Mouse (Mus musculus) stomach, embryonic 15.5 days (tissue): ENCODE data around the gene Zfp366. TPM values are rescaled to one million over a fixed set of nuclear protein-coding genes. Genes with fewer than 3 reads are reported as not detected.

Source experiments
- ATAC-seq: fragments of 200-750 bp; cut with Nextera tagmentation; 2 replicates; pipeline ENCODE4 v1.8.0; 2017; ENCODE audit warnings: low read depth, moderate number of reproducible peaks, moderate TSS enrichment; ENCODE audit not compliant: insufficient read depth, low FRiP score
- H3K27ac ChIP-seq: fragments of 300-500 bp; sonication (generic); 2 replicates; pipeline ENCODE4 v1.5.1; 2015; ENCODE audit warnings: mild to moderate bottlenecking, inconsistent platforms
- H3K27me3 ChIP-seq: fragments of 300-500 bp; sonication (generic); replicated peaks from 2 replicates; pipeline ENCODE4 v1.6.1; 2015; ENCODE audit warnings: inconsistent platforms
- H3K36me3 ChIP-seq: fragments of 300-500 bp; sonication (generic); 2 replicates; pipeline ENCODE4 v1.6.1; 2015; ENCODE audit warnings: inconsistent platforms
- H3K4me1 ChIP-seq: fragments of 300-500 bp; sonication (generic); 2 replicates; pipeline ENCODE4 v1.6.1; 2015; ENCODE audit warnings: inconsistent platforms
- H3K4me2 ChIP-seq: fragments of 300-500 bp; sonication (generic); 2 replicates; pipeline ENCODE4 v1.6.1; 2015; ENCODE audit warnings: mild to moderate bottlenecking, inconsistent platforms
- H3K4me3 ChIP-seq: fragments of 300-500 bp; sonication (generic); replicated peaks from 2 replicates; pipeline ENCODE4 v1.5.1; 2015; ENCODE audit warnings: inconsistent platforms
- H3K9ac ChIP-seq: fragments of 300-500 bp; sonication (generic); 2 replicates; pipeline ENCODE4 v1.6.1; 2015; ENCODE audit warnings: inconsistent platforms
- H3K9me3 ChIP-seq: fragments of 300-500 bp; sonication (generic); 2 replicates; pipeline ENCODE4 v1.6.1; 2016; ENCODE audit warnings: inconsistent platforms
- WGBS: fragments of 180-500 bp; shearing (Covaris S2); methylation state at CpG from one replicate; pipeline ENCODE4 v1.1.7; 2015; 5-methylcytosine and 5-hydroxymethylcytosine counted together
- polyA plus RNA-seq: library from polyadenylated mRNA; unstranded; fragments of >200 nt; fragmentation: Nextera tagmentation; extraction: Ambion mirVana; gene quantifications from 2 replicates; pipeline ENCODE4 v1.2.1, GENCODE M21; 2015

Gene Zfp366
- polyA plus RNA-seq, 1 experiment from 2014 or later, result 0.57 TPM

- no peak for ATAC-seq
- Histone ChIP-seq H3K4me1 (no peaks in the 10 kb centered on the region), H3K9me3 (no peaks in the 10 kb centered on the region), H3K27ac (no peak overlapping the region), H3K36me3 (no peaks in the 10 kb centered on the region), H3K27me3 (no peaks in the 10 kb centered on the region), H3K4me2 (no peak overlapping the region), H3K9ac (no peak overlapping the region), H3K4me3 (no peak overlapping the region)
- WGBS, result 62% methylated on average over 3 of the region's 3 CpGs
Measured at GRCm38 (mm10) chr13:99244896-99245295, 60.3 kb downstream of the Zfp366 start.

GRCm38 (mm10) chr13:99245916-99246460 is 61.4 kb downstream of the Zfp366 start:
- no peak for ATAC-seq
- H3K4me3 ChIP-seq, result no peak overlapping the region
- H3K27ac ChIP-seq, result no peak overlapping the region
- no peaks in the 10 kb centered on the region for H3K4me1 ChIP-seq
- no peaks in the 10 kb centered on the region for H3K9me3 ChIP-seq
- H3K4me2 ChIP-seq, result no peak overlapping the region
- H3K27me3 ChIP-seq, result no peaks in the 10 kb centered on the region
- H3K36me3 ChIP-seq, result no peaks in the 10 kb centered on the region
- H3K9ac ChIP-seq, result no peak overlapping the region
- WGBS, result 79% methylated on average over 21 of the region's 21 CpGs

- Histone ChIP-seq H3K4me2 (no peak overlapping the region), H3K4me1 (no peaks in the 10 kb centered on the region), H3K27me3 (no peaks in the 10 kb centered on the region), H3K9ac (no peak overlapping the region), H3K9me3 (no peaks in the 10 kb centered on the region), H3K36me3 (no peaks in the 10 kb centered on the region), H3K4me3 (no peak overlapping the region), H3K27ac (no peak overlapping the region)
- no peak for ATAC-seq
- 93% methylated on average over 2 of the region's 2 CpGs for WGBS
Measured at GRCm38 (mm10) chr13:99250806-99251205, 66.2 kb downstream of the Zfp366 start.

- Histone ChIP-seq H3K4me3 (no peak overlapping the region), H3K36me3 (no peaks in the 10 kb centered on the region), H3K27me3 (no peaks in the 10 kb centered on the region), H3K4me2 (no peak overlapping the region), H3K9me3 (no peaks in the 10 kb centered on the region), H3K9ac (no peak overlapping the region), H3K27ac (no peak overlapping the region), H3K4me1 (no peaks in the 10 kb centered on the region)
- no peak for ATAC-seq
Measured at GRCm38 (mm10) chr13:99254215-99254614, 69.6 kb downstream of the Zfp366 start.

GRCm38 (mm10) chr13:99254781-99255180 is 70.2 kb downstream of the Zfp366 start:
- Histone ChIP-seq H3K36me3 (no peaks in the 10 kb centered on the region), H3K9me3 (no peaks in the 10 kb centered on the region), H3K9ac (no peak overlapping the region), H3K4me1 (no peaks in the 10 kb centered on the region), H3K4me3 (no peak overlapping the region), H3K4me2 (no peak overlapping the region), H3K27ac (no peak overlapping the region), H3K27me3 (no peaks in the 10 kb centered on the region)
- WGBS, result 30% methylated on average over 3 of the region's 3 CpGs
- no peak for ATAC-seq

- H3K27me3 ChIP-seq, result no peaks in the 10 kb centered on the region
- 84% methylated on average over 4 of the region's 4 CpGs for WGBS
- no peak overlapping the region for H3K27ac ChIP-seq
Measured at GRCm38 (mm10) chr13:99256916-99257315, 72.3 kb downstream of the Zfp366 start.

GRCm38 (mm10) chr13:99258677-99259076 is 74.1 kb downstream of the Zfp366 start:
- Histone ChIP-seq H3K4me3 (no peak overlapping the region), H3K36me3 (no peaks in the 10 kb centered on the region), H3K9me3 (no peaks in the 10 kb centered on the region), H3K4me1 (no peaks in the 10 kb centered on the region), H3K27ac (no peak overlapping the region), H3K4me2 (no peak overlapping the region), H3K27me3 (no peaks in the 10 kb centered on the region), H3K9ac (no peak overlapping the region)
- WGBS, result 90% methylated on average over 3 of the region's 3 CpGs
- ATAC-seq, result no peak

More at GRCm38 (mm10) chr13:99256916-99257315, 72.3 kb downstream of the Zfp366 start:
- H3K4me1 ChIP-seq, result no peaks in the 10 kb centered on the region
- H3K9me3 ChIP-seq, result no peaks in the 10 kb centered on the region
- no peak overlapping the region for H3K9ac ChIP-seq
- H3K4me2 ChIP-seq, result no peak overlapping the region
- no peak overlapping the region for H3K4me3 ChIP-seq
- H3K36me3 ChIP-seq, result no peaks in the 10 kb centered on the region
- ATAC-seq, result no peak

- no peak for ATAC-seq
- no peak overlapping the region for H3K27ac ChIP-seq
- H3K36me3 ChIP-seq, result no peaks in the 10 kb centered on the region
- no peak overlapping the region for H3K4me2 ChIP-seq
- H3K9me3 ChIP-seq, result no peaks in the 10 kb centered on the region
- H3K4me3 ChIP-seq, result no peak overlapping the region
- H3K9ac ChIP-seq, result no peak overlapping the region
- no peaks in the 10 kb centered on the region for H3K4me1 ChIP-seq
- 71% methylated on average over 15 of the region's 15 CpGs for WGBS
- H3K27me3 ChIP-seq, result no peaks in the 10 kb centered on the region
Measured at GRCm38 (mm10) chr13:99259502-99260174, 75.0 kb downstream of the Zfp366 start.

- no peak for ATAC-seq
- Histone ChIP-seq H3K27ac (no peak overlapping the region), H3K9ac (no peak overlapping the region), H3K9me3 (no peaks in the 10 kb centered on the region), H3K36me3 (no peaks in the 10 kb centered on the region), H3K4me3 (no peak overlapping the region), H3K4me2 (no peak overlapping the region), H3K4me1 (no peaks in the 10 kb centered on the region), H3K27me3 (no peaks in the 10 kb centered on the region)
- WGBS, result 86% methylated on average over 1 of the region's 1 CpGs
Measured at GRCm38 (mm10) chr13:99262406-99262805, 77.8 kb downstream of the Zfp366 start.

- WGBS, result 85% methylated on average over 4 of the region's 4 CpGs
- Histone ChIP-seq H3K27ac (no peak overlapping the region), H3K4me2 (no peak overlapping the region), H3K9me3 (no peaks in the 10 kb centered on the region), H3K4me3 (no peak overlapping the region), H3K36me3 (no peaks in the 10 kb centered on the region), H3K27me3 (no peaks in the 10 kb centered on the region), H3K9ac (no peak overlapping the region), H3K4me1 (no peaks in the 10 kb centered on the region)
- ATAC-seq, result no peak
Measured at GRCm38 (mm10) chr13:99263159-99263783, 78.6 kb downstream of the Zfp366 start.

- H3K27ac ChIP-seq, result no peak overlapping the region
- H3K9me3 ChIP-seq, result no peaks in the 10 kb centered on the region
- 70% methylated on average over 6 of the region's 6 CpGs for WGBS
- no peak overlapping the region for H3K4me2 ChIP-seq
- H3K27me3 ChIP-seq, result no peaks in the 10 kb centered on the region
- no peak for ATAC-seq
- H3K4me1 ChIP-seq, result no peaks in the 10 kb centered on the region
- no peak overlapping the region for H3K9ac ChIP-seq
- no peaks in the 10 kb centered on the region for H3K36me3 ChIP-seq
- H3K4me3 ChIP-seq, result no peak overlapping the region
Measured at GRCm38 (mm10) chr13:99264483-99264882, 79.9 kb downstream of the Zfp366 start.

GRCm38 (mm10) chr13:99272046-99272445 is 87.4 kb downstream of the Zfp366 start:
- Histone ChIP-seq H3K27ac (no peak overlapping the region), H3K36me3 (no peaks in the 10 kb centered on the region), H3K4me1 (no peaks in the 10 kb centered on the region), H3K27me3 (no peaks in the 10 kb centered on the region), H3K9ac (no peak overlapping the region), H3K4me3 (no peak overlapping the region), H3K9me3 (no peaks in the 10 kb centered on the region), H3K4me2 (no peak overlapping the region)
- no peak for ATAC-seq
- WGBS, result 88% methylated on average over 3 of the region's 3 CpGs
